Mouse (Mus musculus): ENCODE results near the gene Gm28374. TPM values are rescaled to one million over a fixed set of nuclear protein-coding genes. Genes with fewer than 3 reads are reported as not detected.

The Gm28374 gene
- polyA plus RNA-seq, 1 experiment from 2014 or later: 1.0 TPM

DNA sequence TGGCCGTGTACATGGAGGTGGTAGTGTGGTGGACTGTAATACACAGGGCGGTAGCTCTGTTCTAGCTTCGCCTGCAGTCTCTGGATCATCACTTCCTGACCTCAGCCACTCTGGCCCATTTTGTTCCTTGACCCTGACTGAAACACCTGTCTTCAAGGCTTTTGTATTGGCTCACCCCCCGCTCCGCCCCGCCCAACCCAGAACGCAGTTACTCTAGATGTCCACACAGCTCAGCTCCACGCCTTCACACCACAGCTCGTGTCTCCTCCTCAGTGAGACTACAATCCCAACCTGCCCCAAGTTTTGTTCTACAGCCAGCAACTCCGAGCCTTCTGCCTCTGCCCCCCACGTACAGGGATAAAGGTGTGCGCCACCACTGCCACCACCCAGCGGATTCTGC is 6.8 kb upstream of the Gm28374 start:
- Histone ChIP-seq H3K27me3 (ENCODE audit: insufficient read depth, low read length) (no peaks in the 10 kb centered on the region), H3K4me2 (no peak overlapping the region), H3K4me3 (ENCODE audit: low read depth, low read length) (no peak overlapping the region), H3K9ac (no peak overlapping the region), H3K9me3 (ENCODE audit: low read depth, low read length) (no peaks in the 10 kb centered on the region), H3K36me3 (ENCODE audit: insufficient read depth) (peaks cover 73% of the 10 kb centered on the region), H3K4me1 (ENCODE audit: insufficient read depth) (peaks cover 3% of the 10 kb centered on the region), H3K27ac (ENCODE audit: low read depth) (no peak overlapping the region)
- DNase-seq (no peak), ATAC-seq (ENCODE audit: insufficient read depth) (no peak)
- no peak for TF ChIP-seq CTCF (IDR thresholded peaks at IDR 0.05; ENCODE audit: low read depth)
- WGBS: 94% methylated on average over 13 of the region's 13 CpGs

DNA sequence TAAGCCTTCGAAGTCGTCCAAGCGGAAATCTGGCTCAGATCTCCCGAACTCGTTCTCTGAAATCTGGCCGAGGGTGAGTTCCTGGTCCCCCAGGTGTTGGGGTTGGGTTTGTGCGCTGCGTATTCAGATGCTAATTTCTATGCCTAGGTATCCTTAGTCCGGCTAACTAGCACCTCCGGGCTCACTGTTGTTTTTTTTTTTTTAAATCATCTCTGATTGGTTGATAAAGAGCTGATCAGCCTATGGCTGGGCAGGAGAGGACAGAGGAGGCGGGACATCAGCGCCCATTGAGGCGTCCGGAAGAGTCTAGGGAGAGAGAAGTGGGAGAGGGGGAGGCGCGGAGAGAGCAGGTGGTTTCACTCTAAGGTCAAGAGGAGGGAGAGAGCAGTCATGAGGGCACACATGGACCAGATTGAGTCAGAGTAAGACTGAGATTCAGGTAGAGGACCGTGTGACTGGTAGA is 3.4 kb upstream of the Gm28374 start:
- peaks cover 66% of the 10 kb centered on the region for H3K36me3 ChIP-seq (ENCODE audit: insufficient read depth)
- TF ChIP-seq CTCF (IDR thresholded peaks at IDR 0.05; ENCODE audit: low read depth): no peak
- peak; percentile 76 for ATAC-seq (ENCODE audit: insufficient read depth)
- peak overlapping the region; percentile 84 for H3K4me3 ChIP-seq (ENCODE audit: low read depth, low read length)
- no peaks in the 10 kb centered on the region for H3K27me3 ChIP-seq (ENCODE audit: insufficient read depth, low read length)
- H3K4me1 ChIP-seq (ENCODE audit: insufficient read depth): peaks cover 3% of the 10 kb centered on the region
- H3K9me3 ChIP-seq (ENCODE audit: low read depth, low read length): no peaks in the 10 kb centered on the region
- peak overlapping the region; percentile 84 for H3K27ac ChIP-seq (ENCODE audit: low read depth)
- WGBS: under 1% methylated on average over 17 of the region's 17 CpGs
- H3K9ac ChIP-seq: peak overlapping the region; percentile 70
- H3K4me2 ChIP-seq: peak overlapping the region; percentile 91
- peak; percentile 88 for DNase-seq

DNA sequence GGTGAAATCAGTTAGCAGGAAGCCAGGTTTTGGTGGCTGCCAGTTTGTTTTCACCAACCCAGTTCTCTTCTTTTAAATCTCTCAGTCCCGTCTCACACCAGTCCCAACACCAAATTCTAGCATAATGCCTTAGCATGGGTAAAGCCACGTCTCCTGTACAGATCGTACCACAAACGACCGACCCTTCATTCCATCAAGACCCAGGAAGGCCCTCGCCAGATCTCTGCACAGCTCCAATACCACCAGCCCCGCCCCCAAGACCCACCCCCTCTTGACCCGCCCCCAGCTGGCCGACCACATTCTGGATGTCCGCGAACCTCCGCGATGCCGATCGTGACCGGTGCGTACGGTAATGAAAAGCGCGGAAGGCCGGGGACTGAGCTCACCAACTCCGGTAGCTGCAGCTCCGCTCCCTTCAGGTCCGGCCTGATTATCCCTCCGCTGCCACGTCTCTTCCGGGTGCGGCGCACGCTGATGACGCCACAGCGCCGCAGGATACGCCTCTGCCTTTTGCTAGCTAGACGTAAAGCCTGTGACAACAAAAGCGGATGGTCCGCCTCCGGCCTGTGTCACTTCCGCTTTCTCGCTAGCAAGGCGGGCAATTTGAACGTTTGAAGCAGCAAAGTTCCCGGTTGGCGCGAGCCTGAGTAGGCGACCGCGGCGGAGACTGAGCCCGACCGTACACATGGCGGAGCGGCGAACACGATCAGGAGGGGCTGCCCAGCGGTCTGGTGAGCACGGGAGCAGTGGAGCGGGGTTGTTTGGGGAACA is 2.6 kb upstream of the Gm28374 start, which contains the start of the genes Zfpl1 and Cdca5:
TSS of gene Zfpl1 (minus strand) at position 479 of the 771 bp plus-strand sequence.
TSS of gene Cdca5 (plus strand) at position 506 of the 771 bp plus-strand sequence.
- H3K27ac ChIP-seq (ENCODE audit: low read depth): peak within 1 kb of the TSS; percentile 84
- H3K27me3 ChIP-seq (ENCODE audit: insufficient read depth, low read length): no peaks in the 10 kb centered on the region
- H3K4me1 ChIP-seq (ENCODE audit: insufficient read depth): peaks cover 3% of the 10 kb centered on the region
- DNase-seq (peak; percentile 99), ATAC-seq (ENCODE audit: insufficient read depth) (peak; percentile 91)
- under 1% methylated on average over 58 of the region's 58 CpGs for WGBS
- TF ChIP-seq CTCF (IDR thresholded peaks at IDR 0.05; ENCODE audit: low read depth): no peak
- peak within 1 kb of the TSS; percentile 70 for H3K9ac ChIP-seq
- peak within 1 kb of the TSS; percentile 84 for H3K4me3 ChIP-seq (ENCODE audit: low read depth, low read length)
- H3K9me3 ChIP-seq (ENCODE audit: low read depth, low read length): no peaks in the 10 kb centered on the region
- H3K4me2 ChIP-seq: peak within 1 kb of the TSS; percentile 91
- H3K36me3 ChIP-seq (ENCODE audit: insufficient read depth): peaks cover 65% of the 10 kb centered on the region

DNA sequence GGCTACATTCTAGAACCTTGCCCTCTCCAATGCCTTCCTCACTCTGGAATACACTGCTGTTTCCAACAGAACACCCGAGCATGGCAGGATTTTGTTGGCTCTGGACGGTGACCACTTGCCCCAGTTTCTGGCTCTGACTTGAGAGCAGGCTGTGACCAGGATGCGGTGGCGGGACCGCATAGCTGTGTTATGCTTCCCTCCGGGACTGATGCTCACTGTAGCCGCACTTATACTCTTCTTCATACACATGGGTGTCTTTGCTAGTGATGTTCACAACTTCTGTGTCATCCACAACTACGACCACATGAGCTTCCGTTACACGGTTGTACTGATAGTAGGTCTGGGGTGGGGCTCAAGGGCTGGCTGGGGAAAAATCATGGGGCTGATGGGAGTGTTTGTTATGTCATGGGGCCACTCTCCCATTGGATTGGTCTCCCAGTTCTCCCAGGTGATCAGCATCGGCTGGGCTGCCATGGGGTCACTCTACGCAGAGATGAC is 2.0 kb downstream of the Gm28374 start, which contains the start of gene Tmem262:
TSS of gene Tmem262 (plus strand) at position 51 of the 498 bp plus-strand sequence.
- 91% methylated on average over 12 of the region's 12 CpGs for WGBS
- Histone ChIP-seq H3K4me1 (ENCODE audit: insufficient read depth) (peaks cover 8% of the 10 kb centered on the region; the same call in 1 of the 2 replicates), H3K27ac (ENCODE audit: low read depth) (no peak within 1 kb of the TSS), H3K9me3 (ENCODE audit: low read depth, low read length) (no peaks in the 10 kb centered on the region), H3K36me3 (ENCODE audit: insufficient read depth) (peaks cover 37% of the 10 kb centered on the region), H3K4me3 (ENCODE audit: low read depth, low read length) (no peak within 1 kb of the TSS), H3K4me2 (no peak within 1 kb of the TSS), H3K27me3 (ENCODE audit: insufficient read depth, low read length) (no peaks in the 10 kb centered on the region), H3K9ac (no peak within 1 kb of the TSS)
- ATAC-seq (ENCODE audit: insufficient read depth) (no peak), DNase-seq (no peak)
- TF ChIP-seq CTCF (IDR thresholded peaks at IDR 0.05; ENCODE audit: low read depth): no peak

DNA sequence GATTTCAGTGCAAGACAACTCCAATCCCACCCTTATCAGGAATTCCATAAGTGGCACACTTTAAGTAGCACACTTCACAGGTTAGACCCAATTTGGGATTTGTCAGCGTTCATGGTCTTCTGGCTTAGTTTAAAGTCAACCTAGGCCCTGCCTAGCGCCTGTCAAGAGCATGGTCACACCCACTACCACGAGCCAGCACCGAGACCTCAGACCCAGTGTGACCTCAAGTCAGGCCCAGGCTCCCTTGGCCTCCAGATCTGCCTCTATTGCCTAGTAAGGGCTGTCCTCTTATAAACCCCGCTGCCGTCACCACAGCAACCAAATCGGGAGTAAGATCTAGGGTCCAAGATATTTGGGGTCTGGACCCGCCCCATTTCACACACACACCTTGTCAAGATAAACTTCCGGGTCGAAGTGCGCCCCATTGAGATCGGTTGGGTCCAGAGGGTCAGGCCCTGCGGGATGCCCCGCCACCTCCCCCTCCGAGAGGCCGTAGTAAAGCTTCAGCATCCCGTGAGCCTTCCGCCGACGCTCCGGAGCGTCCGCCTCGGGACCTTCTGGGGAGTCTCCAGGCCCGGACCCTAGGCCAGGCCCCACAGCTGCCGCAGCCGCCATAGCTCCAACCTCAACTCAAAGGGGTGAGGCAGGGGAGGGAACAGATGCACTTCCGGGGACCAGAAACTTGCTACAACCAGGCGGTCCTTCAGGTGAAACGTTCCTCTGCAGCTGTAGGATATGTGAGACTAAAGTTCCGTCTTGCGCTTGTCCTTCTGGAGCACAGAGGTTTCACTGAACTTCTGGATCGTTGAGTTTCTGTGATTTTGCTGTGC is 5.3 kb downstream of the Gm28374 start, which contains the start of gene Vps51:
TSS of gene Vps51 (minus strand) at position 668 of the 830 bp plus-strand sequence.
- DNase-seq (peak; percentile 95), ATAC-seq (ENCODE audit: insufficient read depth) (peak; percentile 93)
- H3K27ac ChIP-seq (ENCODE audit: low read depth): peak within 1 kb of the TSS; percentile 86
- H3K4me1 ChIP-seq (ENCODE audit: insufficient read depth): 0 out of 2 replicates have a peak, but pooled peaks cover 8% of the 10 kb centered on the region
- H3K9me3 ChIP-seq (ENCODE audit: low read depth, low read length): no peaks in the 10 kb centered on the region
- peak within 1 kb of the TSS; percentile 79 for H3K4me3 ChIP-seq (ENCODE audit: low read depth, low read length)
- H3K4me2 ChIP-seq: peak within 1 kb of the TSS; percentile 93
- no peaks in the 10 kb centered on the region for H3K27me3 ChIP-seq (ENCODE audit: insufficient read depth, low read length)
- peak within 1 kb of the TSS; percentile 75 for H3K9ac ChIP-seq
- under 1% methylated on average over 33 of the region's 33 CpGs for WGBS
- no peak for TF ChIP-seq CTCF (IDR thresholded peaks at IDR 0.05; ENCODE audit: low read depth)
- peaks cover 48% of the 10 kb centered on the region for H3K36me3 ChIP-seq (ENCODE audit: insufficient read depth)

DNA sequence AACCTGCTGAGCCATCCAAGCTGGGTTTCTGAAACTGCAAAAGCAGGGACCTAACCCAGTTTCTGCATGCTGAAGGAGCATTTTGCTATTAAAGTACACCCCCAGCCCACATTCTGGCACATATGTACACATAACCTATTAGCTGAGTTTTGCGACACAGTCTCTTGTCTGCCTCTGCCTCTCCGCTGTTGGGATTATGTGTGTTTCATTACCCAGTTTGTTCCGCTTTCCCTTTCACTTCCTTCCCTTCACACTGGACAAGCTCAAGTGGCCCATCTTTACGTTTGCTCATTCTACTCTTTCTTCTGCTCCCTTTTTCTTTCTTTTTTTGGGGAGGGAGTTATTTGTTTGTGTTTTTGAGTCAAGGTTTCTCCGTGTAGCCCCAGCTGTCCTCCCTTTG is 8.2 kb downstream of the Gm28374 start:
- Histone ChIP-seq H3K4me2 (no peak overlapping the region), H3K9ac (no peak overlapping the region), H3K4me1 (ENCODE audit: insufficient read depth) (0 out of 2 replicates have a peak, but pooled peaks cover 8% of the 10 kb centered on the region), H3K27me3 (ENCODE audit: insufficient read depth, low read length) (no peaks in the 10 kb centered on the region), H3K4me3 (ENCODE audit: low read depth, low read length) (no peak overlapping the region), H3K36me3 (ENCODE audit: insufficient read depth) (peaks cover 55% of the 10 kb centered on the region), H3K27ac (ENCODE audit: low read depth) (no peak overlapping the region), H3K9me3 (ENCODE audit: low read depth, low read length) (no peaks in the 10 kb centered on the region)
- WGBS: 82% methylated on average over 5 of the region's 5 CpGs
- ATAC-seq (ENCODE audit: insufficient read depth): no peak
- no peak for TF ChIP-seq CTCF (IDR thresholded peaks at IDR 0.05; ENCODE audit: low read depth)
- no peak for DNase-seq

All from lung, embryonic 14.5 days (tissue).